Mouse (Mus musculus) right cerebral cortex, postnatal 4 days (tissue): ENCODE results near the gene 4931409K22Rik.
A peak's percentile ranks its signal among the peaks of the same experiment; 100 is the strongest.

Experiments
- DNase-seq: peaks from one replicate; pipeline ENCODE4 v3.0.0-alpha.2; 2022

4931409K22Rik gene

DNA sequence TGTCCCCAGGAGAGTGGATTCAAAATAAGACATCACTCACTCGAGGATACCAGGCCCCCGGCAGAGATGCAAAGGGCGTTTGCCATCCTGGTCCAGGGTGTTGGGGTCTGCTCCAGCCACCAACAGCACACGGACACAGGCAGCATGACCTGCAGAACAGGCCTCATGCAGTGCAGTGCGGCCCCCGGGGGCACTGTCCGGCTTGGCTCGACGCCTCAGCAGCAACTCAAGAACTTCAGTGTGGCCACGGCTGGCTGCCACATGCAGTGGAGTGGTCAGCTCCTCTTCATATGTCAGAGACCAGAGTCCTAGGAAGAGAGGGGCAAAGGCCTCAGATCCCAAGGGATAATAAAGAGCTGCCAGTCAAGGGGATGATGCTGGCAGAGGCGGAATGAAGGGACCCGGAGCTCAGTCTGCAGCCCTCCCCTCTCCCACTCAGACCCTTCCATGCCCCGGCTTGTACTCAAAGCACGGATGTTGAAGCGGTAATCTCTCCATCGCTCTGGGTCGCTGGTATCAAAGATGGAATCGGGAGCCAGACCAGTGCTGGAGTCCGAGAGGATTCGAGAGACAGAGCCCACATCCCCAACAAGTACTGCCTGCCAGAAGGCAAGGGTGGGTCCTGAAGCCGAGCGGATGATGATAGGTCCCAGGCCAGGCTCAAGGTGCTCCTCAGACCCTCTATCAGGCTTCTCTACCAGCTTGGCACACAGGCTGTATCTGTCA lies 16.9 kb downstream of the 4931409K22Rik start:
- DNase-seq = no peak

GRCm38 (mm10) chr5:24537618-24538017 lies 19.0 kb downstream of the 4931409K22Rik start:
- no peak for DNase-seq

GRCm38 (mm10) chr5:24536511-24536910 lies 20.1 kb downstream of the 4931409K22Rik start:
- DNase-seq = no peak

DNA sequence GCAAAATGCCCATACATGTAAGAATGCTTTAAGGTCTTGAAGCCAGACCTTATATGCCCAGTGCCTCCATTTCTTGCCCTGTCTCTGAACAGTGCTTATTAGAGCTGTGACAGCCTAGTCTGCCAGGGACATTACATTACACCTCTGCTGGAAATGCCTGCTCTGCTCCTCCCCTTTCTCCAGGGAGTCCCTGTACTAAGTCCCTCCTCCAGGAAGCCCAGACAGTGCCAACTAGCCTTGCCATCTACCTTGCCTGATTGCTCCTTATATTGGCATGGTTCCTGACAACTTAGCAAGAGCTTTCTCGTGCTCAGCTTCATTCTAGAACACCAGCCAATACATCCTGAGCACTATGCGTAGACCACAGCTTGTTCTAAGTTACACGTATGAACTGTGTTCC lies 20.9 kb downstream of the 4931409K22Rik start:
- no peak for DNase-seq

DNA sequence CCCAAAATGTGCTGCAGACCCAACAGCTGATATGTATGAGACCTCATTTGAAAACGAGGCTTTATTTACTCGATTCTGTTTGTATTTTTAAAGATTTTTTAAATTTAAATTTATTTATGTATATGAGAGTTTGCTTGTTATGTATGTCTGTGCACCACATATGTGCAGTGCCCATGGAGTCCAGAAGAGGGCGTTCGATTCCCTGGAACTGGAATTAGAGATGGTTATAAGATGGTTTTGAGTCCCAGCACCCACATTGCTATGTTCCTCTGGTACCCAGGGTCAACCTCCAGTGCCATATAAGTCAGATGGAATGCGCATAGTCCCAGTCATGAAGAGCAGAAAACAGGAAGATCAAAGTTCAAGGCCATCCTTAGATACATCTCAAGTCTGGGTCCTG lies 22.3 kb downstream of the 4931409K22Rik start:
- DNase-seq = no peak

GRCm38 (mm10) chr5:24533391-24533790 lies 23.2 kb downstream of the 4931409K22Rik start:
- DNase-seq = no peak

DNA sequence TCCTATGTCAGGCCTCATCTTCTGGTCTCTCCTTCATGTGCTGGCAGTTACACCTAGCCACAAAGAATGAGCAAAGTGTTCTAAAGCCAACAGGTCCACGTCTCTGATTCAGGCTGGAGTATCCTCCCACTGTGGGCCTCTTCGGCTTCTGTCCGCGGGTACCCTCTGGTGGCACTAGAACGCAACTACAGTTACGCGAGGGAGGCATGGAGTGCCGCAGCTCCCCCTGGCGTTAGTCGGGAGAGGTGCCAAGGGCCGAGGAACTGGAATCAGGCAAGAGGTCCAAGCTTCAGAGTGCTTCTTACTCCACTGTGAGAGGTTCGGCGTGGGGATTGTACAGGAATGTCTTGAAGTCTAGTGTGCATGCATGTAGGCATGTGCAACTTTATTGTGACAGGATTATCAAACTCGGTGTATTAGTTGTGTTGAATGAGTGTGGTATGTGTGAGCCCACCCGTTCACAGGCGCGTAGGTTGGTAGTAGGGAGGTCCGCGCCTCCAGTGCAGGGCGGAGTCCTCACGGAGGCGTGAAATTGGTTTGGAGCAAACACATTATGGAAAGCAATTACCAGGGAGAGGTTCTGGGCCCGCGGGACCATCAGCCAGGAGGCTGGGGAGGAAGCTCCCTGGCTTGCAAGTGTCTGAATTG lies 26.4 kb downstream of the 4931409K22Rik start:
- DNase-seq = peak; percentile 94

GRCm38 (mm10) chr5:24527780-24528179 lies 28.8 kb downstream of the 4931409K22Rik start:
- no peak for DNase-seq

DNA sequence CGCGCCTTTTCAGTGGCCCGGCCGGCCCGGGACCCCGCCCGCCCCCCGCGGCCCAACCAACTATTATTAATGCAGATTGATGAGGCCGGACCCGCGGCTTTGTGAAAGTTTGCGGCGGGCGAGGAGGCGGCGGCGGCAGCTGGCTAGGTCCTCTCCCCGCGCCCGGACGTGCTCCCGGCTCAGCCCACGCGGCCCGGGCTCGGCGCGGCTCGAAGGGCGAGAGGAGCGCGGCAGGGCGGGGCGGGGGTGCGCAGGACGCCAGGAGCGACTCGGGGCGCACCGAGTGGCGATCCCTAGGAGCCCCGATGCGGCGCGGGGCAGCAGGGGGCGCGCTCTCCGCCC lies 29.7 kb downstream of the 4931409K22Rik start, which contains the start of gene Gbx1:
Gene Gbx1 (minus strand): TSS at position 314 of the 342 bp plus-strand sequence.
- DNase-seq = no peak

DNA sequence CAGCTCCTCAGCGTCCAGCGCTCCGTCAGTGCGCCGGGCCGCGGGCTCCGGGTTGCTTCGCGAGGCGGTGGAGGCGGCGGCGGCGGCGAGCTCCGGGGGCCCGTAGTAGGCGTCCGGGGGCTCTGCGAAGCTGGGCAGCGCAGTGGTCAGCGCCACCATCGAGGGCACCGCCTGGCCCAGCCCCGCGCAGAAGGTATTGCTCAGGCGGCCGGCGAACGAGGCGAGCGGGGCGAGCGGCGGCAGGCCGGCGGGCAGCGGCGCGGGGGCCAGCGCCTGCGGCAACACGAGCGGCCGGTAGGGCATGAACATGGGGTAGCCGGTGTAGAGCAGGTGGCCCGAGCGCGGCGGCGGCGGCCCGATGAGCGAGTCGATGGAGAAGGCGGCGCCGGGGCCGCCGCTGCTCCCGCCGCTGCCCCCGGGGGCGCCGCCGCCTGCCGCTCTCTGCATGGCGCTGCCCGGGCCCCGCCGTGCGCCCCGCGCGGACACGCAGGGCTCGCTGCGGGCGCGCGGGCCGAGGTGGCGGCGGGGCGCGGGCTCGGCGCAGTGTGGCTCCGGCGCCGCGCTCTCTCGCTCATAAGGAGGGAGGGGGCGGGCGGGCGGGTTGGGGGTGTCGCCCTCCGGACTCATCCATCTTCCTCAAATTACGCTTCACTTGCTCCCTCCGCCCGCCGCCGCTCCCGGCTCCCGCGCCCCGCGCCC lies 30.3 kb downstream of the 4931409K22Rik start:
- DNase-seq = no peak

DNA sequence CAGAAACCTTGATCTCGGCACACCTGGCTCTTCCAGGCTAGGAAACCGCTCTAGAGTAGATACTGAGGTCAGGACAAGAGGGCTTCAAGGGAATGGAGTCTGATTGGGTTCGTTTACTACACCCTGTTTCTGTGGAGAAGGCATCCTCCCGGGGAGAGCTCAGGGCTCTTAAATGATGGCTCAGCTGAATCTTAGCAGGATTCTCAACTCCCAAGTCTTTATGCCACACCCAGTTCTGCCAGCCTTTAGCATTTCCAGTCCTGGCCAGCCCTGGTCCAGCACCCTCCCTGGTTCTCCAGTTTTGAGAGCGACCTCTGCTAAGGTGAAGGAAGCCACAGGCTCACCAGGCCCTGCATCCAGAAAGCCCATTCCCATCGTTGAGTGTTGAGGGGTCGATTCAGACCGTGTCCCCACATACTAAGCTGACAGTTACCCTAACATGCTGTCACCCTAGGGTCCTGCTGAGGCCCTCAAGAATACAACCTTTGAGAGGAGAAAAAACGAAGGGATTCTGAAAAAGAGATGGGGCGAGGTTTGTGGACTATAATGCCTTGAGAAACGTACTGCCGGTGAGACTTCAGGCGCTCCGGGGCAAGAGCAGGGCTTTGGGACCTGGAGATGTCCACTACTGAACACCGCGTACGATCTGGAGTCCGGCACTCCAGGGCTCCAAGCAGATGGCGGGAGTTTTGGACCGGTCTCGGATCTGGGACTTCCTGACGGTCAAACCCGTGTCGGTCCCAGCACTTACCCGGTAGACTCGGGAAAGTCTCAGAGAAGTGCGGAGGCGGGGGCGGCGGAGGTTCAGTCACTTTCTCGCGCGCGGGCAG lies 31.0 kb downstream of the 4931409K22Rik start:
- no peak for DNase-seq

DNA sequence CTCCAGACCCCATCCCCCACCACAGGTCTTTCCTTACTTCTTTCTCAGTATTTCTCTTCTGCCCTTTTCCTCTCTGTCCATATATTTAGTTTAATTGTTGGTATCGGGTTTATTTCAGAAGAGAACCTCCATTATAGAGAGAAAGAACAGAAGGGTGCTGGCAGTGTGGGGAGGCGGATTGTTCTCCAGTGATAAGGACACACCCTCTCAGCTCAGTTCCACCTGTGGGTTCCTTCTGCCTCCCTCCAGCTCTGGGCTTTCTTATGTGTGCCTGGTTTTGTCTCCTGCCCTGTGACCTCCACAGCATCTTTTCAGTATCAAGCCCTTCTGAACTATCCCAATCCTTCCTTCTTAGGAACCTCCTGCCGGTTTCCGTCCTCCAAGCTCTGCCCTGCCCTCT lies 32.1 kb downstream of the 4931409K22Rik start:
- no peak for DNase-seq

DNA sequence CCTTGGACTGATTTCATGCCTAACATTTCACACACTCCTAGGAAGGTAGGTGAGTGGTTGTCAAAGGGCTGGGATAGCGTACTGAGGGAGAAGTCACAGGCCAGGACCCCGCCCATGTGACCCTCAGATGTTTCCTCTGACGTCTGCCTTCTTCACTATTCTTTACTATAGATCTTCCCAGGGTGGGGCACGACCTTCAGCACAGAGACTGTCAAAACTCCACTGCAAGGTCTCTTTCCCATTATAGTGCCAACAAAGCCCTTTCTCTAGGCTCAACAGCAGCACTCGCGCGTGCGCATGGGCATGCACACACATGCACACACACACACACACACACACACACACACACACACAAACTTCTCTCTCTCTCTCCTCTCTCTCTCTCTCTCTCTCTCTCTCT lies 32.8 kb downstream of the 4931409K22Rik start:
- DNase-seq = no peak

GRCm38 (mm10) chr5:24521366-24521765 lies 35.2 kb downstream of the 4931409K22Rik start:
- no peak for DNase-seq

- no peak for DNase-seq
These were observed 44.3 kb downstream of the 4931409K22Rik start for GRCm38 (mm10) chr5:24512271-24512670.

GRCm38 (mm10) chr5:24510635-24511034 lies 46.0 kb downstream of the 4931409K22Rik start:
- no peak for DNase-seq

DNA sequence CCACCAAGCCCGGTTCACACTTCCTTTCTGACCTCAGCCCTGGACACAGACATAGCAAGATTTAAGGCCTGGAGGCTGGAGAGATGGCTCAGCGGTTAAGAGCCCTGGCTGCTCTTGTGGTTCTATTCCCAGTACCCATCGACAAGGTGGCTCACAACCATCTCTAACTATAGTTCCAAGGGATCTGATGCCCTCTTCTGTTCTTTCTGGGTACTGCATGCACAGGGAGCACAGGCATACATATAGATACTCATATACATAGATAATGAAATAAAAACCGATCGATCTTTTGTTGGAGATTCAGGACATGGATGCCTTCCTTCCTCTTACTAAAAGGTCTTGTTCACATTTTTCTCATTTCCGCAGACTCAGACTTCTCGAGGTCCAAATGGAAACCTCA lies 48.2 kb downstream of the 4931409K22Rik start:
- DNase-seq = no peak

- no peak for DNase-seq
These were observed 51.1 kb downstream of the 4931409K22Rik start for GRCm38 (mm10) chr5:24505513-24505912.

GRCm38 (mm10) chr5:24502786-24503185 lies 53.8 kb downstream of the 4931409K22Rik start:
- no peak for DNase-seq

GRCm38 (mm10) chr5:24500851-24501250 lies 55.8 kb downstream of the 4931409K22Rik start:
- DNase-seq = peak; percentile 47

- DNase-seq = no peak
These were observed 57.5 kb downstream of the 4931409K22Rik start for GRCm38 (mm10) chr5:24499113-24499512.

DNA sequence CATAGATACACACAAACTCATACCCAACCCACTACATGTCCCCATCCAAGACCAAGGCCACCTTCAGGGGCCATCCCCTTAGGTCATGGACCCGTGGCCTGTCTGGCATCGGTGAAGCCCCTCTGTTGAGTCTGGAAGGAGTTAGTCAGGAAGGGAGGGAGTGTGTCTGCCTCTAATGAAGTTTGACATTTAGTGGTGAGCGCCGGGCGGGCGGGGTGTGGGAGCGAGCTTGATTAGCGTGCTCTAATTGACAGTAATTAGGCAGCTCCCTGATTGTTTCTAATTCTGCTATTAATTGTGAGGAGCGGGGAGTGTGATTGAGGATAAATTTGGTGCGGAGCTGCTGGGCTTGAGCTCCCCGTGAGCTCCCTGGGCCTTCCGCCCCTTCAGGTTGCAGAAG lies 59.1 kb downstream of the 4931409K22Rik start:
- DNase-seq = no peak

- no peak for DNase-seq
These were observed 59.9 kb downstream of the 4931409K22Rik start for GRCm38 (mm10) chr5:24496756-24497155.
